Mouse (Mus musculus) midbrain, postnatal 0 days (tissue): Measurements from ENCODE around the gene Snx12. TPM values are rescaled to one million over a fixed set of nuclear protein-coding genes. Genes with fewer than 3 reads are reported as not detected.

Experiments used
- ATAC-seq: fragments of 200-750 bp; cut with Nextera tagmentation; 2 replicates; pipeline ENCODE4 v1.8.0; 2017; ENCODE audit warnings: moderate number of reproducible peaks, mild to moderate bottlenecking, moderate TSS enrichment, moderate library complexity; ENCODE audit not compliant: low FRiP score
- DNase-seq: peaks from one replicate; pipeline ENCODE4 v3.0.0-alpha.2; 2015; ENCODE audit warnings: low spot score
- H3K27ac ChIP-seq: fragments of 300-500 bp; sonication (generic); 2 replicates; pipeline ENCODE4 v1.5.1; 2014; ENCODE audit warnings: low read depth, mild to moderate bottlenecking, low read length, mixed read lengths
- H3K27me3 ChIP-seq: fragments of 300-500 bp; sonication (generic); 2 replicates; pipeline ENCODE4 v1.6.1; 2014; ENCODE audit warnings: low read length, control low read depth, mixed read lengths; ENCODE audit not compliant: insufficient read depth
- H3K36me3 ChIP-seq: fragments of 300-500 bp; sonication (generic); 2 replicates; pipeline ENCODE4 v1.6.1; 2014; ENCODE audit warnings: low read length, control low read depth, mixed read lengths; ENCODE audit not compliant: insufficient read depth
- H3K4me1 ChIP-seq: fragments of 300-500 bp; sonication (generic); 2 replicates; pipeline ENCODE4 v1.6.1; 2014; ENCODE audit warnings: mild to moderate bottlenecking, control low read depth, antibody characterized with exemption, low read length, mixed read lengths; ENCODE audit not compliant: insufficient read depth
- H3K4me2 ChIP-seq: fragments of 300-500 bp; sonication (generic); 2 replicates; pipeline ENCODE4 v1.6.1; 2014; ENCODE audit warnings: low read depth, mild to moderate bottlenecking, low read length, mixed read lengths; ENCODE audit not compliant: poor library complexity, severe bottlenecking
- H3K4me3 ChIP-seq: fragments of 300-500 bp; sonication (generic); 2 replicates; pipeline ENCODE4 v1.5.1; 2014; ENCODE audit warnings: low read depth, mild to moderate bottlenecking, low read length, moderate library complexity
- H3K9ac ChIP-seq: fragments of 300-500 bp; sonication (generic); replicated peaks from 2 replicates; pipeline ENCODE4 v1.6.1; 2014; ENCODE audit warnings: mild to moderate bottlenecking, low read length, moderate library complexity, mixed read lengths; ENCODE audit not compliant: poor library complexity, severe bottlenecking
- H3K9me3 ChIP-seq: fragments of 300-500 bp; sonication (generic); 2 replicates; pipeline ENCODE4 v1.6.1; 2016; ENCODE audit warnings: low read length, control low read depth
- CTCF ChIP-seq: IDR thresholded peaks from 2 replicates; pipeline ENCODE4 v1.5.1; 2016; ENCODE audit warnings: antibody characterized with exemption, mild to moderate bottlenecking
- WGBS: fragments of 180-500 bp; shearing (Covaris S2); extraction: QIAGEN DNeasy Blood & Tissue Kit; methylation state at CpG from one replicate; pipeline ENCODE4 v1.1.7; 2014; 5-methylcytosine and 5-hydroxymethylcytosine counted together
- polyA plus RNA-seq: library from polyadenylated mRNA; unstranded; fragments of >200 nt; fragmentation: Nextera tagmentation; extraction: Ambion mirVana; gene quantifications from 2 replicates; pipeline ENCODE4 v1.2.1, GENCODE M21; 2015
- total RNA-seq: library from RNA; depleted of rRNA; stranded (reverse); fragments of >200 nt; gene quantifications from 2 replicates; pipeline ENCODE4 v1.2.3, GENCODE M21; 2014

The Snx12 gene
- total and polyA plus RNA-seq, 2 experiments from 2014 or later, result 35.7 to 47.1 TPM

DNA sequence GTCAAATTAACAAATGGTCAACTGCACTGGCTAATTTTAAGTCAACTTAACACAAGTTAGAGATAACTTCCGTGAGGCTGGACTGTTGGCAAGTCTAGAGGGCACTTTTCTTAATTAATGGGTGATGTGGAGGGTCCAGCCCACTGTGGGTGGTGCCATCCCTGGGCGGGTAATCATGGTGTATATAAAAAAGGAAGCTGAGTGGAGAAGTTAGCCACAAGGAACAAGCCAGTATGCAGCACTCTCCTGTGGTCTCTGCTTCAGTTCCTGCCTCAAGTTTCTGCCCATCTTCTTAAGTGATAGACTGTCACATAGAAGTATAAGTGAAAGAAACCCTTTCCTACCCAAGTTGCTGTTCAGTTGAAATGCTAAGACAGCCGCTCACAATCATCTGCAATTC lies 33.1 kb downstream of the Snx12 start:
- no peaks in the 10 kb centered on the region for H3K9me3 ChIP-seq
- no peak overlapping the region for H3K4me3 ChIP-seq
- H3K27me3 ChIP-seq, result no peaks in the 10 kb centered on the region
- H3K36me3 ChIP-seq, result no peaks in the 10 kb centered on the region
- 90% methylated on average over 3 of the region's 3 CpGs for WGBS
- ATAC-seq (no peak), DNase-seq (no peak)
- no peak for TF ChIP-seq CTCF
- no peak overlapping the region for H3K4me2 ChIP-seq
- no peak overlapping the region for H3K9ac ChIP-seq
- H3K4me1 ChIP-seq, result no peaks in the 10 kb centered on the region
- H3K27ac ChIP-seq, result no peak overlapping the region

DNA sequence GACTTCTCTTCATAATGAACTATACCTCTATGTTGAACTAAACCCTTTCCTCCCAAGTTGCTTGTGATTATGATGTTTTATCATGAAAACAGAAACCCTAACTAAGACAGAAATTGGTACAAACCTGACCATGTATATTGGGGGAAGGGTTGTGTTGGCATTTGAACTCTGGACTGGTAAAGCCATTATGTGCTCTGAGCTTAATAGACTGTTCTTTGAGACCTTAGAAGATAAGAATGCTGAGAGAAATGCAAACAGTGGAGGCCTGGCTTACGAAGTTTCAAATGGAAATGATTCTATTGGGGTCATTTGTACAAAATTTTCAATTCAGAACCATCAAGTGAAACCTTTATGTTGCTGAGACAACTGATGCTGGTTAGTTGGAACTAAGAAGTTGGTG lies 34.7 kb downstream of the Snx12 start:
- Histone ChIP-seq H3K4me1 (no peaks in the 10 kb centered on the region), H3K4me3 (no peak overlapping the region), H3K27me3 (no peaks in the 10 kb centered on the region), H3K27ac (no peak overlapping the region), H3K9ac (no peak overlapping the region), H3K9me3 (no peaks in the 10 kb centered on the region), H3K36me3 (no peaks in the 10 kb centered on the region), H3K4me2 (no peak overlapping the region)
- DNase-seq (no peak), ATAC-seq (no peak)
- no peak for TF ChIP-seq CTCF
- WGBS, result 71% methylated on average over 1 of the region's 1 CpGs

DNA sequence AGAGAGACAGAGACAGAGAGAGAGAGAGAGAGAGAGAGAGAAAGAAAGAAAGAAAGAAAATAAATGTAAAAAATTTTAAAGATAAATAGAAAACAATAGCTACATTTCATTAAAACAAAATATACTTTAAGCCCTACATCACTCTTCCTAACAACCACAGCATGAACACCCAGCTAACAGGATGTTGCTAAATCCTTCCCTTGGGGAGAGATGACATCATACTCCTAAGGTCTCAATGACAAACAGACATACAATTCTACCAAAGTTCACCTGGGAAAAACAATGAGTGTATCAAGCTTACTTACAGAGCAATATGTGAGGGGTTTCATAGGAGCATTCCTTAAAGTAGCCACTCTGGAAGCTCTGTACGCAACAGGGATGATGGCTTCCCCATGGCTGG lies 49.0 kb downstream of the Snx12 start:
- no peak for ATAC-seq
- H3K4me3 ChIP-seq, result no peak overlapping the region
- no peak overlapping the region for H3K27ac ChIP-seq
- no peaks in the 10 kb centered on the region for H3K27me3 ChIP-seq
- 91% methylated on average over 1 of the region's 1 CpGs for WGBS
- no peak overlapping the region for H3K4me2 ChIP-seq
- no peaks in the 10 kb centered on the region for H3K9me3 ChIP-seq
- no peaks in the 10 kb centered on the region for H3K36me3 ChIP-seq
- TF ChIP-seq CTCF, result no peak
- no peaks in the 10 kb centered on the region for H3K4me1 ChIP-seq
- no peak overlapping the region for H3K9ac ChIP-seq
- DNase-seq, result no peak

DNA sequence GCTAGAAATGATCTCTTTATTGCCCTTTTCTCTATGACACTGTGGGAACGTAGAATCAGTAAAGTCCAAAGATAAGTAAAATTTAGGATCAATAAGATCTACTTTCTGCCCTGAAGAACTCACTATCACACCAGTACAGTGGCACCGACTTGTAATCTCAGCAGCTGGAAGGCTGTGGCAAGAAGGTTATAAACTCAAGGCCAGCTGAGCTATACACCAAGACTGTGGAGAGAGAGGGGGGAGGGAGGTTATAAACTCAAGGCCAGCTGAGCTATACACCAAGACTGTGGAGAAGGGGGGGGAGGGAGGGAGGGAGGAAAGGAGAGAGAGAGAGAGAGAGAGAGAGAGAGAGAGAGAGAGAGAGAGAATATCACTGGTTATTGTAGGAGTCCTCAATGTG lies 53.9 kb downstream of the Snx12 start:
- 81% methylated on average over 2 of the region's 2 CpGs for WGBS
- Histone ChIP-seq H3K27me3 (no peaks in the 10 kb centered on the region), H3K9me3 (no peaks in the 10 kb centered on the region), H3K36me3 (no peaks in the 10 kb centered on the region), H3K9ac (no peak overlapping the region), H3K4me3 (no peak overlapping the region), H3K27ac (no peak overlapping the region), H3K4me2 (no peak overlapping the region), H3K4me1 (no peaks in the 10 kb centered on the region)
- ATAC-seq, result no peak
- no peak for TF ChIP-seq CTCF
- no peak for DNase-seq

DNA sequence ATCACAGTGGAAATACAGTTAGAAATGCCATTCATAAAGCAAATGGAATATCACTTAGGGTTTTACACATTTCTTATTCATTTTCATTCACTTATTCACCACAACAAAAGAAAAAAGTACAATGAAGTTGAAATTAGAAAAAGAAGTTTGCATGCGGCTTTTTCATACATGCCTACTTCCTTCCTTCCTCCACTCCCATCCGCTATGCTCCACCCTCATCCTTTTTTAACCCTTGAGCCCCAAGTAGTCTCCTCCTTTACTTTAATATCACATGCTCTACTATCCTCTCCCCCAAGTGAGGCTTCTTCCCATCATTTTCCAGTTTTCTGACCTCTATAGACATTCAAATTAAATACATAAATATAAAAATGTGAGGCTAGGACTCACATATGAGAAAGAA lies 58.6 kb downstream of the Snx12 start:
- Histone ChIP-seq H3K4me2 (no peak overlapping the region), H3K4me3 (no peak overlapping the region)

DNA sequence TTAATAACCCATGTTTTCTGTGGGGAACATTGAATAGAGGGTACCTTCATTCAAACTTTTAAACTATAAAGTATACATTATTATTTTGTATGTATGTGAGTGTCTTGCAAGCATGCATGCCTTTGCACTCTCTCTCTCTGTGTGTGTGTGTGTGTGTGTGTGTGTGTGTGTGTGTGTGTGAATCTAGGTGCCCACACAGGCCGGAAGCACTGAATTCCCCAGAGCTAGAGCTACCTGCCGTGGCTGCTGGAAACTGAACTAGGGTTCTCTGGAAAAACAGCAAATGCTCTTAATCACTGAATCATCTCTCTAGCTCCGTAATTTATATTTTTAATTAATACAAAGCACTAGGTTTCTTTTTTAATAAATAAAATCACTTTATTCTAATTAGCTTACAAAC lies 59.1 kb downstream of the Snx12 start:
- H3K9me3 ChIP-seq, result no peaks in the 10 kb centered on the region
- H3K9ac ChIP-seq, result no peak overlapping the region
- ATAC-seq (no peak), DNase-seq (no peak)
- H3K4me2 ChIP-seq, result no peak overlapping the region
- WGBS, result 91% methylated on average over 2 of the region's 3 CpGs
- TF ChIP-seq CTCF, result no peak
- no peaks in the 10 kb centered on the region for H3K36me3 ChIP-seq
- H3K27me3 ChIP-seq, result no peaks in the 10 kb centered on the region
- H3K4me3 ChIP-seq, result no peak overlapping the region
- H3K4me1 ChIP-seq, result no peaks in the 10 kb centered on the region
- H3K27ac ChIP-seq, result no peak overlapping the region

More for the DNA sequence above, 58.6 kb downstream of the Snx12 start:
- Histone ChIP-seq H3K27ac (no peak overlapping the region), H3K27me3 (no peaks in the 10 kb centered on the region), H3K4me1 (no peaks in the 10 kb centered on the region), H3K9ac (no peak overlapping the region), H3K9me3 (no peaks in the 10 kb centered on the region), H3K36me3 (no peaks in the 10 kb centered on the region)
- 79% methylated on average over 2 of the region's 2 CpGs for WGBS
- ATAC-seq (no peak), DNase-seq (no peak)
- no peak for TF ChIP-seq CTCF
